Mouse (Mus musculus) gonadal fat pad, adult 2 months (tissue): Measurements from ENCODE around the gene Ankrd28. TPM values are rescaled to one million over a fixed set of nuclear protein-coding genes. Genes with fewer than 3 reads are reported as not detected.

Source experiments
- DNase-seq: peaks from one replicate; pipeline ENCODE4 v3.0.0-alpha.2; 2012; ENCODE audit warnings: low read depth
- polyA plus RNA-seq: library from polyadenylated mRNA; depleted of rRNA; stranded (reverse); fragments of >200 nt; gene quantifications from 2 replicates; pipeline ENCODE4 v1.2.3, GENCODE M21; 2012; rRNA removed

The Ankrd28 gene
- polyA plus RNA-seq, 1 experiment = 12.2 TPM

DNA sequence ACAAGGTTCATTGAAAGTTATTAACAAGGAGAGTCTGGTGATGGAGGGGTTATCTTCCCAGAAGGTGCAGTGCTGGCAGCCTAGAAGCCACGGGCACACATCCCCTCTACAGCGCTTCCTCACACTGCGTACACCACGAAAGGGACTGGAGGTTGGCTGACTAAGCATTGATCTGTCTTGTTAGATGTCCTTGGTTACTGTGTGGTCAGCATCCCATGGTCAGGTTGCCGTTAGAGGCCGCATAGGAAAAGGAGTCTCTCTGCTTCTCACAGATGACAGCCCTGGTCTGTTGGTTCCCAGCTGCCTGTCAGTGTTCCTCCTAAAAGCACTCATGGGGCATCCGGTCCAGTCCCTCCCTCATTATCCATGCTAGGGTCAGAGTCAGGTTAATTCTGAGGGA is 179.2 kb downstream of the Ankrd28 start:
- no peak for DNase-seq

DNA sequence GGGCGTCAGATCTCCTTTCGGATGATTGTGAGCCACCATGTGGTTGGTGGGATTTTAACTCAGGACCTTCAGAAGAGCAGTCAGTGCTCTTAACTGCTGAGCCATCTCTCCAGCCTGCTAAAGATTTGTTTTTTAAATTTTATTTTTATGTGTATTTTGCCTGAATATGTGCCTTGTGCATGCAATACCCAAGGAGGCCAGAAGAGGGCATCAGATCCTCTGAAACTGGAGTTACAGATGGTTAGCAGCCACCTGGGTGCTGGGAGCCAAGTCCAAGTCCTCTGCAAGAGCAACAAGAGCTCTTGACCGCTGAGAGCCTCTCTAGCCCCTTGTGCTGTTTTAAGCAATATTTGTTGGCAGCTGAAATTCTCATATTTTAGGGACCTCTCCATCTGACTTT is 180.1 kb downstream of the Ankrd28 start:
- DNase-seq = no peak

Other genes starting within 250 kb of the Ankrd28 start
- gene Colq, start 239.3 kb downstream of the Ankrd28 start, polyA plus RNA-seq = 0.13 and 0.36 TPM in 2 replicates
- not detected in 2 replicates for gene Gm49387, start 189.8 kb downstream of the Ankrd28 start, polyA plus RNA-seq
- 37.2 and 41.5 TPM in 2 replicates for gene Btd, start 189.6 kb downstream of the Ankrd28 start, polyA plus RNA-seq
- 17.7 and 20.0 TPM in 2 replicates for gene Hacl1, start 189.4 kb downstream of the Ankrd28 start, polyA plus RNA-seq
- gene Galnt15, start 198.3 kb upstream of the Ankrd28 start, polyA plus RNA-seq = 14.4 TPM in 2 replicates